Mouse (Mus musculus) G1E (cell line): ENCODE results near the gene Tert. TPM values are rescaled to one million over a fixed set of nuclear protein-coding genes. Genes with fewer than 3 reads are reported as not detected.

Source experiments
- ATAC-seq: 2 replicates; pipeline ENCODE4 v1.8.0; 2016; ENCODE audit warnings: mild to moderate bottlenecking; ENCODE audit not compliant: insufficient number of reproducible peaks, poor library complexity, low FRiP score, severe bottlenecking; ENCODE audit errors: extremely low read depth
- DNase-seq: peaks from one replicate; pipeline ENCODE4 v3.0.0; 2012; ENCODE audit warnings: low spot score
- H3K27me3 ChIP-seq: 2 replicates; pipeline ENCODE4 v1.6.1; 2012; ENCODE audit warnings: mild to moderate bottlenecking, low read length, inconsistent platforms; ENCODE audit not compliant: insufficient read depth
- H3K36me3 ChIP-seq: replicated peaks from 2 replicates; pipeline ENCODE3; 2012; ENCODE audit warnings: mild to moderate bottlenecking, inconsistent platforms
- H3K4me1 ChIP-seq: 2 replicates; pipeline ENCODE4 v1.6.1; 2012; ENCODE audit warnings: low read depth, low read length, inconsistent platforms, mixed read lengths; ENCODE audit not compliant: insufficient read depth
- H3K4me3 ChIP-seq: 2 replicates; pipeline ENCODE4 v1.5.1; 2012; ENCODE audit warnings: low read depth, mild to moderate bottlenecking, inconsistent platforms, low read length, moderate library complexity, mixed read lengths
- H3K9me3 ChIP-seq: replicated peaks from 2 replicates; pipeline ENCODE4 v1.6.1; 2012; ENCODE audit warnings: inconsistent platforms
- CTCF ChIP-seq: IDR thresholded peaks from 2 replicates; pipeline ENCODE4 v1.5.1; 2012; ENCODE audit warnings: low read depth, low read length, inconsistent platforms, mixed read lengths
- GATA1 ChIP-seq: IDR thresholded peaks from 2 replicates; pipeline ENCODE4 v1.6.1; 2012; ENCODE audit warnings: borderline replicate concordance, low read length, inconsistent platforms, mixed read lengths
- GATA2 ChIP-seq: IDR thresholded peaks from 2 replicates; pipeline ENCODE4 v1.6.1; 2012; ENCODE audit warnings: low read depth, low read length, inconsistent platforms, borderline replicate concordance
- POLR2AphosphoS5 ChIP-seq: IDR thresholded peaks from 2 replicates; pipeline ENCODE4 v1.6.1; 2012; ENCODE audit warnings: low read depth, low read length, inconsistent platforms; ENCODE audit not compliant: insufficient replicate concordance
- TAL1 ChIP-seq: conservative IDR thresholded peaks from 2 replicates; pipeline ENCODE4 v1.6.1; 2012; ENCODE audit warnings: low read depth, low read length, inconsistent platforms, mixed read lengths
- polyA plus RNA-seq: library from polyadenylated mRNA; stranded (reverse); fragments of >175 nt; gene quantifications from 2 replicates; pipeline ENCODE4 v1.2.3, GENCODE M21; 2012
- total RNA-seq, 2 experiments: library from RNA; stranded (forward) in 1 of 2; stranded (reverse) in 1 of 2; fragments of 200-1000 nt in 1 of 2; fragments of >200 nt in 1 of 2; fragmentation: Nextera tagmentation in 1 of 2; gene quantifications; 2 replicates each; pipeline ENCODE4 v1.2.3; 2014 to 2017

Tert gene
- total and polyA plus RNA-seq, 3 experiments, result 0.11 TPM; not detected in 2

DNA sequence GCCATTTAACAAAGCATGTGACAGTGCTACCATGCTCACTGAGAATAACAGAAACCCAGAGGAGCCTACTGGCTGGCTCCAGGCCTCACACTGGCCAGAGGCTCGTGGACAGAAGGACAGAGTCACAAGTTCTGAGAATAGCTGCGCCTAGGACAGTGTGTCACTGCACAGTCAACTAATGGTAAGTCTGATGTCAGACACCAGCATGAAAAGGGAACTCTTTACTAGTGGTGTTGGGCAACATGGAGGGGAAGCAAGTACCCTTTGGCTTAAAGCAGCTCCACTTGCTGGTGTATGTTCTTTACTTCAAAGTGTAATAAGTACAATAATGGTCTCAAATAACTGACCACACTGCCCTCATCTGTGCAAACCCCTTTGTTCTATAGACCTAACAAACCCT, 66.6 kb downstream of the Tert start:
- no peak for TF ChIP-seq GATA1
- no peak for TF ChIP-seq CTCF
- no peak for TF ChIP-seq POLR2AphosphoS5
- no peaks in the 10 kb centered on the region for H3K27me3 ChIP-seq
- H3K36me3 ChIP-seq, result no peaks in the 10 kb centered on the region
- H3K9me3 ChIP-seq, result no peaks in the 10 kb centered on the region
- no peak for ATAC-seq
- no peaks in the 10 kb centered on the region for H3K4me1 ChIP-seq
- DNase-seq, result no peak
- H3K4me3 ChIP-seq, result no peak overlapping the region

DNA sequence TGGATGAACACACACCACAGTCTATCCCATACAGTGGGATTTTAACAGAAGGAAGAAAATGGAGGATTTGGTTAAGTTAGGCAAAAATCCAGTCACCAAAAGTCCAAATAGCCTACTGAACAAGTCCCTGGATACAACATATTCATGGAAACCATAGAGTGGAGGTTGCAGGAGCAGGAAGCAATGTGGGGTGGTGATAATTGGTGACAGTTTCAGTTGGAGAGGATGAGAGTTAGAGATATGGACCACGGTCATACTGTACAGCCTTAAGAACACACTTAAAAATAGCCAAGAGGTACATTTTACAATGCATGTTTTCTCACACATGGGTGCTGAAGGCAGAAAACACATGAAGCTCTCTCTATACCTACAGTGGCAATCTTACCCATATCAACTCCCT, 68.3 kb downstream of the Tert start:
- TF ChIP-seq GATA2, result no peak
- TF ChIP-seq CTCF, result no peak
- TF ChIP-seq GATA1, result no peak
- no peak for TF ChIP-seq POLR2AphosphoS5
- no peak for TF ChIP-seq TAL1
- ATAC-seq (no peak), DNase-seq (no peak)
- Histone ChIP-seq H3K27me3 (no peaks in the 10 kb centered on the region; the same call in 1 of the 2 replicates), H3K9me3 (no peaks in the 10 kb centered on the region), H3K4me1 (no peaks in the 10 kb centered on the region), H3K4me3 (no peak overlapping the region), H3K36me3 (no peaks in the 10 kb centered on the region)

- ATAC-seq (no peak), DNase-seq (no peak)
- no peaks in the 10 kb centered on the region for H3K4me1 ChIP-seq
- H3K27me3 ChIP-seq, result peaks cover 2% of the 10 kb centered on the region; the same call in 1 of the 2 replicates
- H3K4me3 ChIP-seq, result no peak overlapping the region
- H3K9me3 ChIP-seq, result no peaks in the 10 kb centered on the region
- no peaks in the 10 kb centered on the region for H3K36me3 ChIP-seq
- TF ChIP-seq GATA2 (no peak), TAL1 (no peak), GATA1 (no peak), CTCF (no peak), POLR2AphosphoS5 (no peak)
These were observed 69.8 kb downstream of the Tert start for GRCm38 (mm10) chr13:73696529-73696928.

Other genes with a start within 250 kb of the Tert start
- 42.1 TPM in 1 of 2 replicates, not detected in the other for gene Lpcat1, start 159.7 kb upstream of the Tert start, total RNA-seq (2014; fragmentation: Nextera tagmentation)
- gene Lpcat1, start 159.7 kb upstream of the Tert start, total RNA-seq (2017), result 0.05 TPM in 1 of 2 replicates, not detected in the other
- gene Lpcat1, start 159.7 kb upstream of the Tert start, polyA plus RNA-seq, result not detected in 2 replicates
- gene Slc6a3, start 90.2 kb upstream of the Tert start, total RNA-seq (2014; fragmentation: Nextera tagmentation), result not detected in 2 replicates
- gene Slc6a3, start 90.2 kb upstream of the Tert start, total RNA-seq (2017), result 0.06 TPM in 1 of 2 replicates, not detected in the other
- not detected in 2 replicates for gene Slc6a3, start 90.2 kb upstream of the Tert start, polyA plus RNA-seq
- gene Clptm1l, start 22.9 kb upstream of the Tert start, total RNA-seq (2014; fragmentation: Nextera tagmentation), result 119 and 137 TPM in 2 replicates
- gene Clptm1l, start 22.9 kb upstream of the Tert start, total RNA-seq (2017), result 103 and 107 TPM in 2 replicates
- gene Clptm1l, start 22.9 kb upstream of the Tert start, polyA plus RNA-seq, result 24.2 and 34.3 TPM in 2 replicates
- not detected in 2 replicates for gene Slc6a18, start 51.1 kb downstream of the Tert start, total RNA-seq (2014; fragmentation: Nextera tagmentation)
- gene Slc6a18, start 51.1 kb downstream of the Tert start, total RNA-seq (2017), result 0.05 and 0.06 TPM in 2 replicates
- gene Slc6a18, start 51.1 kb downstream of the Tert start, polyA plus RNA-seq, result not detected in 2 replicates
- gene Slc6a19, start 78.0 kb downstream of the Tert start, total RNA-seq (2014; fragmentation: Nextera tagmentation), result not detected in 2 replicates
- 0.12 and 0.22 TPM in 2 replicates for gene Slc6a19, start 78.0 kb downstream of the Tert start, total RNA-seq (2017)
- not detected in 2 replicates for gene Slc6a19, start 78.0 kb downstream of the Tert start, polyA plus RNA-seq
- gene Slc12a7, start 106.2 kb downstream of the Tert start, total RNA-seq (2014; fragmentation: Nextera tagmentation), result 1.6 and 3.7 TPM in 2 replicates
- gene Slc12a7, start 106.2 kb downstream of the Tert start, total RNA-seq (2017), result 0.70 and 0.82 TPM in 2 replicates
- gene Slc12a7, start 106.2 kb downstream of the Tert start, polyA plus RNA-seq, result 0.46 and 0.76 TPM in 2 replicates
- not detected in 2 replicates for gene Nkd2, start 220.7 kb downstream of the Tert start, total RNA-seq (2014; fragmentation: Nextera tagmentation)
- 0.06 and 0.27 TPM in 2 replicates for gene Nkd2, start 220.7 kb downstream of the Tert start, total RNA-seq (2017)
- gene Nkd2, start 220.7 kb downstream of the Tert start, polyA plus RNA-seq, result not detected in 2 replicates